Mouse (Mus musculus) cortical plate, adult 2 months (tissue): ENCODE data around the gene Rnf149.

Experiments
- CTCF ChIP-seq: fragments of 200-500 bp; IDR thresholded peaks from 2 replicates; pipeline ENCODE4 v1.5.1; 2011; ENCODE audit warnings: mild to moderate bottlenecking, control low read depth, low read length; ENCODE audit not compliant: insufficient read depth; ENCODE audit errors: extremely low read depth
- POLR2A ChIP-seq: fragments of 200-500 bp; IDR thresholded peaks from 2 replicates; pipeline ENCODE4 v1.6.1; 2011; ENCODE audit warnings: mild to moderate bottlenecking, low read length, control low read depth; ENCODE audit not compliant: insufficient read depth; ENCODE audit errors: extremely low read depth

DNA sequence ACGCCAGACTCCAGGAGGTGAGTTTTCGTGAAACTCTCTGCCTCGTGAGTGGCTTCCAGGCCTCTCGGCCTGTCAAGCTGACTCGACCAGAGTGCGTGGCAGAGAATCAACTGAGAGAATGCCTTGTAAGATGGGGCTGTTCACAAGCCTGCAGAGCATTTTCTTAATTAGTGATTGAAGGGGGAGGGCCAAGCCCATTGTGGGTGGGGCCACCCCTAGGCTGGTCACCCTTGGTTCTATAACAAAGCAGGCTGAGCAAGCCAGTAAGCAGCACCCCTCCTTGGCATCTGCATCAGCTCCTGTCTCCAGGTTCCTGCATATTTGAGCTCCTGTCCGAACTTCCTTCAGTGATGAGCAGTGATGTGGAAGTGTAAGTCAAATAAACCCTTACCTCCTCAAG is 55.9 kb downstream of the Rnf149 start:
- TF ChIP-seq POLR2A = no peak
- no peak for TF ChIP-seq CTCF
